ENCODE assay signal across 22 mouse cellular contexts in the genomic region with DNA sequence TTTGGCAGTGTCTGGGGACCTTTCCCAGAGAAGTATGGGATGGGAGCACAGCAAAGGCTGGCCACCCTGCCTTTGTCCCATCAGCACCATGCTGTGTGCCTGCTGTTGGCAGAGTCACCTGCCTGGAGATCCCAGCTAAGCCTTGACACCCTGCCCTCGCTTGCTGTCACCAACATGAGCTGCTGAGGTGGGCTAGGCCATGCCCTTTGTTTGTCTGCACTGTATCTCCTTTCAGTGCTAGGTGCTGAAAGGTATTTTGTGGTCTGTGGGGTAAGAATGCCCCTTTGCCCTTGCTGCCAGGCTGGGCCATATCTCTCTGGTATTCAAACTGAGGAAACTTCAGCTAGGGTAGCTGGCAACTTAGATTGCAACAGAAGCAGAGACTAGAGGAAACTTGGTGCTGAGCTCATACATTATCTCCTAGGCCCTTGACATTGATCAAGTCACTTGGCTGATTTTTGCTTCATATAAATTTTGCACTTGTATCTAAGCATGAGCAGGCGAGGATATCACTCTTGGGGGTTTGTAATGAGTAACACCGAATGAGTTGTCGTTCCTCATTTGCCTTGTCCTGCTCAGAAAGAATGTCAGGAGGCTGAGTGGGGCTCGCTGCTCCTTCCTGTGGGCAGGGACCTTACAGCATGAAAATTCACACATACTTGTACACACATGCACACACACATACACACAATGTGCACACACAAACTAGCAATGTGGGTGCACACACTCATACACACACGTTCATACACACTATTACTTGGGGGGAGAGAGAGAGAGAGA.
A peak's percentile ranks its signal among the peaks of the same experiment; 100 is the strongest.
DNase-seq lines count a peak whose midpoint lies in the region; ATAC-seq and TF ChIP-seq lines count a peak whose summit lies in the region.
"Had no signal": no experiment of that assay in that cellular context is flagged by ENCODE, and none has a peak within 500 bp of the region (broad histone marks: within the 10 kb centered on the region; RNA-seq: fewer than 3 reads in every experiment).

No protein-coding gene starts in this region.

- H3K9ac ChIP-seq in heart, adult 2 months (ENCODE audit: low read depth, low read length), result no peak overlapping the region
- H3K9ac ChIP-seq in heart, embryonic 15.5 days, result no peak overlapping the region
- H3K9ac ChIP-seq: embryonic facial prominence, embryonic 13.5 days; limb, embryonic 15.5 days; neural tube, embryonic 15.5 days had no signal

- no peak overlapping the region for H3K4me2 ChIP-seq in heart, embryonic 15.5 days
- H3K4me2 ChIP-seq: embryonic facial prominence, embryonic 13.5 days; limb, embryonic 15.5 days; neural tube, embryonic 15.5 days had no signal

- 61% methylated on average over 6 of the region's 6 CpGs for WGBS in heart, adult 2 months
- 41% methylated on average over 6 of the region's 6 CpGs for WGBS in heart, embryonic 15.5 days

- no peaks in the 10 kb centered on the region for H3K79me2 ChIP-seq in heart, adult 2 months (replicated peaks; ENCODE audit: control insufficient read depth, insufficient read depth, low read length)

- intact Hi-C loops in heart, adult 2 months (cut with DNase I), result no loop called here

- H3K27ac ChIP-seq in heart, adult 2 months, result peak overlapping the region; percentile 33; the same call in 1 of the 2 replicates
- H3K27ac ChIP-seq in heart, embryonic 15.5 days, result peak overlapping the region; percentile 90
- H3K27ac ChIP-seq: embryonic facial prominence, embryonic 13.5 days; limb, embryonic 15.5 days; neural tube, embryonic 15.5 days had no signal

- ATAC-seq in heart, embryonic 15.5 days (replicated peaks; ENCODE audit: insufficient number of reproducible peaks, insufficient read depth, low FRiP score, low read depth), result peak; percentile 91
- ATAC-seq: midbrain, embryonic 16.5 days; Patski had no signal

- H3K36me3 ChIP-seq in heart, adult 2 months (ENCODE audit: control insufficient read depth, insufficient read depth, low read length), result peaks cover 2% of the 10 kb centered on the region
- no peaks in the 10 kb centered on the region for H3K36me3 ChIP-seq in heart, embryonic 15.5 days
- H3K36me3 ChIP-seq: embryonic facial prominence, embryonic 13.5 days; limb, embryonic 15.5 days; neural tube, embryonic 15.5 days had no signal

- no peaks in the 10 kb centered on the region for H3K9me3 ChIP-seq in heart, embryonic 15.5 days (replicated peaks)
- H3K9me3 ChIP-seq: limb, embryonic 15.5 days; neural tube, embryonic 15.5 days had no signal

- TF ChIP-seq POLR2A in heart, adult 2 months (IDR thresholded peaks at IDR 0.05; ENCODE audit: insufficient read depth, low read depth, low read length), result no peak

- peak; percentile 76 for TF ChIP-seq EP300 in heart, adult 2 months (IDR thresholded peaks at IDR 0.05; ENCODE audit: insufficient read depth, low read depth, low read length)

- H3K27me3 ChIP-seq in heart, adult 2 months (ENCODE audit: control insufficient read depth, insufficient read depth, low read length), result no peaks in the 10 kb centered on the region
- H3K27me3 ChIP-seq in heart, embryonic 15.5 days, result no peaks in the 10 kb centered on the region
- H3K27me3 ChIP-seq: embryonic facial prominence, embryonic 13.5 days; limb, embryonic 15.5 days; neural tube, embryonic 15.5 days had no signal

- H3K4me1 ChIP-seq in heart, adult 2 months (ENCODE audit: control insufficient read depth, insufficient read depth, low read length), result peaks cover 19% of the 10 kb centered on the region
- H3K4me1 ChIP-seq in heart, embryonic 15.5 days (replicated peaks), result peaks cover 31% of the 10 kb centered on the region
- H3K4me1 ChIP-seq: embryonic facial prominence, embryonic 13.5 days; limb, embryonic 15.5 days; neural tube, embryonic 15.5 days had no signal

- TF ChIP-seq CTCF in heart, adult 2 months (IDR thresholded peaks at IDR 0.05), result no peak

- no peak overlapping the region for H3K4me3 ChIP-seq in heart, adult 2 months
- H3K4me3 ChIP-seq in heart, embryonic 15.5 days, result no peak overlapping the region
- H3K4me3 ChIP-seq: embryonic facial prominence, embryonic 13.5 days; limb, embryonic 15.5 days; neural tube, embryonic 15.5 days had no signal

- DNase-seq in heart, adult 2 months, result peak in 1 of 2 experiments; percentile 46
- no peak for DNase-seq in heart, adult 8-10 months (ENCODE audit: low spot score)
- DNase-seq in heart, adult 9 months (ENCODE audit: low spot score in 2 of 2), result peak; percentile 49 to 51
- DNase-seq in cerebellum, postnatal 25 days, result no peak
- DNase-seq in left cerebral cortex, adult 9 months (ENCODE audit: low spot score in 2 of 2), result no peak
- no peak for DNase-seq in ovary, postnatal 10 days (ENCODE audit: low spot score)
- DNase-seq: adrenal gland, adult 8-10 months; cerebellum, adult 8-10 months; kidney, adult 18-20 months; kidney, postnatal 10 days; layer of hippocampus, postnatal 36 days; lung, postnatal 10 days; right cerebral cortex, postnatal 14 days; spleen, adult 18-20 months; thymus, adult 18-20 months; thymus, postnatal 4 days had no signal

Comparison
In these comparisons a context has a peak if more than half of its experiments do, and no peak if none do; other contexts are left out.
1. DNase-seq: peak in heart, adult 9 months (2 of 2); none in heart, adult 8-10 months (single experiment), cerebellum, postnatal 25 days (0 of 2), left cerebral cortex, adult 9 months (0 of 2) and ovary, postnatal 10 days (single experiment).